Mouse (Mus musculus): ENCODE data around the gene A930009A15Rik.

A930009A15Rik gene

GRCm38 (mm10) chr10:115569712-115570491 lies at the start of gene A930009A15Rik:
Gene A930009A15Rik (plus strand): TSS chr10:115569986.
- no peak for DNase-seq (ENCODE audit: low spot score in 2 of 2)

- no peak for DNase-seq (ENCODE audit: low spot score in 2 of 2)
These were observed 49.3 kb upstream of the A930009A15Rik start for GRCm38 (mm10) chr10:115520200-115521080.

- no peak for DNase-seq (ENCODE audit: low spot score in 2 of 2)
These were observed 48.7 kb upstream of the A930009A15Rik start for GRCm38 (mm10) chr10:115521081-115521451.

- DNase-seq (ENCODE audit: low spot score in 2 of 2): no peak
These were observed 40.9 kb upstream of the A930009A15Rik start for GRCm38 (mm10) chr10:115528892-115529291.

- DNase-seq (ENCODE audit: low spot score in 2 of 2): no peak
These were observed 40.0 kb upstream of the A930009A15Rik start for GRCm38 (mm10) chr10:115529768-115530167.

- DNase-seq (ENCODE audit: low spot score in 2 of 2): no peak
These were observed 39.0 kb upstream of the A930009A15Rik start for GRCm38 (mm10) chr10:115530746-115531145.

GRCm38 (mm10) chr10:115542917-115543316 lies 26.9 kb upstream of the A930009A15Rik start:
- no peak for DNase-seq (ENCODE audit: low spot score in 2 of 2)

- no peak for DNase-seq (ENCODE audit: low spot score in 2 of 2)
These were observed 19.5 kb upstream of the A930009A15Rik start for GRCm38 (mm10) chr10:115550253-115550652.

- DNase-seq (ENCODE audit: low spot score in 2 of 2): no peak
These were observed 18.7 kb upstream of the A930009A15Rik start for GRCm38 (mm10) chr10:115551069-115551468.

GRCm38 (mm10) chr10:115553352-115554113 lies 16.3 kb upstream of the A930009A15Rik start:
- DNase-seq (ENCODE audit: low spot score in 2 of 2): no peak

GRCm38 (mm10) chr10:115555191-115555765 lies 14.5 kb upstream of the A930009A15Rik start:
- DNase-seq (ENCODE audit: low spot score in 2 of 2): no peak

- no peak for DNase-seq (ENCODE audit: low spot score in 2 of 2)
These were observed 13.0 kb upstream of the A930009A15Rik start for GRCm38 (mm10) chr10:115556738-115557242.

GRCm38 (mm10) chr10:115561136-115561880 lies 8.5 kb upstream of the A930009A15Rik start:
- DNase-seq (ENCODE audit: low spot score in 2 of 2): no peak

GRCm38 (mm10) chr10:115562911-115563686 lies 6.7 kb upstream of the A930009A15Rik start:
- no peak for DNase-seq (ENCODE audit: low spot score in 2 of 2)

- DNase-seq (ENCODE audit: low spot score in 2 of 2): no peak
These were observed 5.8 kb upstream of the A930009A15Rik start for GRCm38 (mm10) chr10:115563961-115564360.

- no peak for DNase-seq (ENCODE audit: low spot score in 2 of 2)
These were observed 791 bp downstream of the A930009A15Rik start for GRCm38 (mm10) chr10:115570577-115570976.

- DNase-seq (ENCODE audit: low spot score in 2 of 2): no peak
These were observed 1.5 kb downstream of the A930009A15Rik start for GRCm38 (mm10) chr10:115571317-115571716.

- DNase-seq (ENCODE audit: low spot score in 2 of 2): no peak
These were observed 2.1 kb downstream of the A930009A15Rik start for GRCm38 (mm10) chr10:115571734-115572440.

GRCm38 (mm10) chr10:115579076-115579475 lies 9.3 kb downstream of the A930009A15Rik start:
- DNase-seq (ENCODE audit: low spot score in 2 of 2): no peak

Measured in heart, adult 9 months (tissue).